9 mouse cellular contexts compared by ENCODE assay signal in the genomic region with DNA sequence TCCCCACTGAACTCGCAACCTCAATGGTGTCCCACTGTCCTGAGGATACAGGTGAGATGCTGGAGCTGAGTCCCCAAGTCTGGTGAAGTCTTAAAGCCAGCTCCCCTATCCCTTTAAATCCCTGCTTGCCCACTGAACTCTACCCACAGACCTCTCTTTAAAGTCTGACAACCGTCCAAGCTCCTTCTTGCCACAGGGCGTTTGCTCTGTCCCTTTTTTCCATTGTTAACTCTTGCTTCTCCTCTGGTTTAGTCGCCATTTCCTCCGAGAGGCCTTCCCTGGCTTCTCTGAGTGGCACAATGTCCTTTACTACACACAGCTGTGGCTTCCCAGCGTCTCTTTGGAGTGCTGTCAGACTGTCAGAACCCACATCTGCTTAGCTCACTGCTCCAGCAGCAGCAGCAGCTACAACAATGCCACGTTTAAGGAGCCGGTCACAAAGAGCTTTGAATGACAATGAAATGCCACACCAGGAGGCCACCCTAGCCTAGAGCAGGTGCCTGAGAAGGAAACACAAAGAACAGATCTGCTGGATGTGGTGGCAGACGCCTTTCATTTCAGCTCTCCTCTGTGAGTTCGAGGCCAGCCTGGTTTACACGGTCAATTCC. TPM values are rescaled to one million over a fixed set of nuclear protein-coding genes. Genes with fewer than 3 reads are reported as not detected.
DNase-seq lines count a peak whose midpoint lies in the region; ATAC-seq and TF ChIP-seq lines count a peak whose summit lies in the region.
"Had no signal": no experiment of that assay in that cellular context is flagged by ENCODE, and none has a peak within 500 bp of the region (broad histone marks: within the 10 kb centered on the region; RNA-seq: fewer than 3 reads in every experiment).

No protein-coding gene starts in this region.

- no peak overlapping the region for H3K9ac ChIP-seq in kidney, embryonic 15.5 days
- H3K9ac ChIP-seq in hindbrain, embryonic 14.5 days, result peak overlapping the region; percentile 50

- no peak for TF ChIP-seq POLR2A in olfactory bulb, adult 2 months (IDR thresholded peaks at IDR 0.05; ENCODE audit: insufficient read depth, low read depth, low read length)

- no peak for ATAC-seq in kidney, embryonic 15.5 days (replicated peaks; ENCODE audit: low FRiP score)
- ATAC-seq in hindbrain, embryonic 14.5 days (ENCODE audit: low FRiP score), result no peak

- H3K36me3 ChIP-seq in kidney, embryonic 15.5 days, result peaks cover 34% of the 10 kb centered on the region
- peaks cover 9% of the 10 kb centered on the region; the same call in 1 of the 2 replicates for H3K36me3 ChIP-seq in hindbrain, embryonic 14.5 days (replicated peaks; ENCODE audit: control insufficient read depth, insufficient read depth)

- no peak for DNase-seq in kidney, postnatal 36 days
- DNase-seq in embryo, embryonic 9.5 days (ENCODE audit: extremely low spot score), result peak; percentile 21
- DNase-seq in hindbrain, embryonic 14.5 days (ENCODE audit: low spot score), result no peak
- no peak for DNase-seq in adrenal gland, adult (ENCODE audit: inconsistent age in 2 of 2, low spot score in 1 of 2)
- no peak for DNase-seq in kidney, postnatal 4 days
- no peak for DNase-seq in gastrocnemius, adult 8-10 months (ENCODE audit: low spot score in 2 of 2)
- DNase-seq: kidney, adult 18-20 months had no signal

- H3K27ac ChIP-seq in kidney, embryonic 15.5 days, result 0 out of 2 replicates have a peak overlapping the region, but pooled peaks have one; percentile 13
- H3K27ac ChIP-seq in hindbrain, embryonic 14.5 days, result peak overlapping the region; percentile 27
- peak overlapping the region; percentile 23 for H3K27ac ChIP-seq in olfactory bulb, adult 2 months (ENCODE audit: insufficient read depth, low read depth, low read length)

- H3K4me3 ChIP-seq in kidney, embryonic 15.5 days (replicated peaks), result no peak overlapping the region
- H3K4me3 ChIP-seq in hindbrain, embryonic 14.5 days (replicated peaks; ENCODE audit: low read length), result no peak overlapping the region
- H3K4me3 ChIP-seq in olfactory bulb, adult 2 months (ENCODE audit: insufficient read depth, low read depth, low read length), result no peak overlapping the region

- H3K4me2 ChIP-seq in kidney, embryonic 15.5 days, result no peak overlapping the region
- peak overlapping the region; percentile 19; the same call in 1 of the 2 replicates for H3K4me2 ChIP-seq in hindbrain, embryonic 14.5 days (replicated peaks)

- no peaks in the 10 kb centered on the region for H3K9me3 ChIP-seq in kidney, embryonic 15.5 days (replicated peaks)
- no peaks in the 10 kb centered on the region for H3K9me3 ChIP-seq in hindbrain, embryonic 14.5 days (ENCODE audit: control insufficient read depth, low read length)

- peaks cover 44% of the 10 kb centered on the region for H3K4me1 ChIP-seq in kidney, embryonic 15.5 days
- H3K4me1 ChIP-seq in hindbrain, embryonic 14.5 days (replicated peaks; ENCODE audit: control insufficient read depth, insufficient read depth, low read length), result peaks cover 53% of the 10 kb centered on the region
- H3K4me1 ChIP-seq in olfactory bulb, adult 2 months (ENCODE audit: control insufficient read depth, insufficient read depth, low read length), result peaks cover 59% of the 10 kb centered on the region

- 35% methylated on average over 11 of the region's 11 CpGs for WGBS in kidney, embryonic 15.5 days
- 10% methylated on average over 11 of the region's 11 CpGs for whole genome bisulfite sequencing in hindbrain, embryonic 14.5 days
- 19% methylated on average over 11 of the region's 11 CpGs for WGBS in olfactory bulb, adult 2 months

- H3K27me3 ChIP-seq in kidney, embryonic 15.5 days, result no peaks in the 10 kb centered on the region
- no peaks in the 10 kb centered on the region for H3K27me3 ChIP-seq in hindbrain, embryonic 14.5 days (ENCODE audit: control insufficient read depth, insufficient read depth, low read length)

- no peak for TF ChIP-seq CTCF in olfactory bulb, adult 2 months (IDR thresholded peaks at IDR 0.05; ENCODE audit: insufficient read depth, low read depth, low read length)

RNA-seq across cellular contexts. Expression of a gene that starts 7.8 kb away (rescaled TPM):
- 39.6 and 40.7 TPM in 2 replicates for polyA plus RNA-seq in kidney, embryonic 15.5 days (2015; fragmentation: Nextera tagmentation; extraction: Ambion mirVana)
- polyA plus RNA-seq in hindbrain, embryonic 14.5 days (2014; fragmentation: Nextera tagmentation; extraction: Ambion mirVana), result 84.2 and 90.0 TPM in 2 replicates
- 379 TPM in 1 of 2 replicates, not detected in the other for polyA plus RNA-seq in olfactory bulb, adult 2 months (2012; ENCODE audit: insufficient read depth, insufficient read length, low replicate concordance, missing spikeins)
- 100 to 1,000 TPM; 138 to 195 (median 173) TPM for total RNA-seq in gastrocnemius, adult 8-10 months (2022)

RNA-seq across cellular contexts. Expression of a gene that starts 13.8 kb away (rescaled TPM):
- 106 and 111 TPM in 2 replicates for polyA plus RNA-seq in kidney, embryonic 15.5 days (2015; fragmentation: Nextera tagmentation; extraction: Ambion mirVana)
- polyA plus RNA-seq in hindbrain, embryonic 14.5 days (2014; fragmentation: Nextera tagmentation; extraction: Ambion mirVana), result 40.7 and 45.9 TPM in 2 replicates
- 342 TPM in 1 of 2 replicates, not detected in the other for polyA plus RNA-seq in olfactory bulb, adult 2 months (2012; ENCODE audit: insufficient read depth, insufficient read length, low replicate concordance, missing spikeins)
- total RNA-seq in gastrocnemius, adult 8-10 months (2022), result 10 to 100 TPM; 19.7 to 23.2 (median 22.3) TPM

RNA-seq across cellular contexts. Expression of a gene that starts 38.2 kb away (rescaled TPM):
- 10.6 and 15.2 TPM in 2 replicates for polyA plus RNA-seq in kidney, embryonic 15.5 days (2015; fragmentation: Nextera tagmentation; extraction: Ambion mirVana)
- polyA plus RNA-seq in hindbrain, embryonic 14.5 days (2014; fragmentation: Nextera tagmentation; extraction: Ambion mirVana), result 8.1 and 9.9 TPM in 2 replicates
- polyA plus RNA-seq in olfactory bulb, adult 2 months (2012; ENCODE audit: insufficient read depth, insufficient read length, low replicate concordance, missing spikeins), result not detected in 2 replicates
- total RNA-seq in gastrocnemius, adult 8-10 months (2022), result 1 to 10 TPM in 2 of 4 experiments, under 1 TPM in 2; 0.46 to 1.6 (median 1.1) TPM

RNA-seq across cellular contexts. Expression of a gene that starts 45.8 kb away (rescaled TPM):
- 219 and 230 TPM in 2 replicates for polyA plus RNA-seq in kidney, embryonic 15.5 days (2015; fragmentation: Nextera tagmentation; extraction: Ambion mirVana)
- 127 and 139 TPM in 2 replicates for polyA plus RNA-seq in hindbrain, embryonic 14.5 days (2014; fragmentation: Nextera tagmentation; extraction: Ambion mirVana)
- 165 and 783 TPM in 2 replicates for polyA plus RNA-seq in olfactory bulb, adult 2 months (2012; ENCODE audit: insufficient read depth, insufficient read length, low replicate concordance, missing spikeins)
- total RNA-seq in gastrocnemius, adult 8-10 months (2022), result 100 to 1,000 TPM in 3 of 4 experiments, 10 to 100 TPM in 1; 95.8 to 107 (median 105) TPM
